Mouse (Mus musculus) subcutaneous adipose tissue, adult 2 months (tissue): ENCODE results near the gene Senp7. TPM values are rescaled to one million over a fixed set of nuclear protein-coding genes. Genes with fewer than 3 reads are reported as not detected.

Source experiments
- polyA plus RNA-seq: library from polyadenylated mRNA; depleted of rRNA; stranded (reverse); fragments of >200 nt; gene quantifications from 2 replicates; pipeline ENCODE4 v1.2.3, GENCODE M21; 2012; ENCODE audit warnings: low replicate concordance; rRNA removed

Senp7 gene
- polyA plus RNA-seq, result 3.5 and 5.7 TPM in 2 replicates

GRCm38 (mm10) chr16:56048038-56048437 lies at the start of gene Senp7:
Gene Senp7 (plus strand): TSS chr16:56048338.

GRCm38 (mm10) chr16:56029661-56030082 lies 18.5 kb upstream of the Senp7 start, which contains the start of gene Pcnp:
Gene Pcnp (minus strand): TSS chr16:56029739.

GRCm38 (mm10) chr16:56037138-56038010 lies 10.8 kb upstream of the Senp7 start, which contains the start of gene Trmt10c:
Gene Trmt10c (minus strand): TSS chr16:56037819.

GRCm38 (mm10) chr16:56204051-56204450 lies 155.9 kb downstream of the Senp7 start, which contains the start of gene Impg2:
Gene Impg2 (plus strand): TSS chr16:56204313.

Other genes with a start within 250 kb of the Senp7 start
- 5.6 and 11.7 TPM in 2 replicates for gene Nfkbiz, start 209.4 kb upstream of the Senp7 start, polyA plus RNA-seq
- 0.39 and 1.4 TPM in 2 replicates for gene Nxpe3, start 153.1 kb upstream of the Senp7 start, polyA plus RNA-seq
- gene Cep97, start 113.5 kb upstream of the Senp7 start, polyA plus RNA-seq, result 0.79 and 1.5 TPM in 2 replicates
- gene Rpl24, start 82.1 kb upstream of the Senp7 start, polyA plus RNA-seq, result 137 and 208 TPM in 2 replicates
- gene Zbtb11, start 74.5 kb upstream of the Senp7 start, polyA plus RNA-seq, result 2.8 and 5.6 TPM in 2 replicates
- gene Pcnp, start 18.6 kb upstream of the Senp7 start, polyA plus RNA-seq, result 19.4 and 25.6 TPM in 2 replicates
- gene Trmt10c, start 10.5 kb upstream of the Senp7 start, polyA plus RNA-seq, result 2.0 and 4.0 TPM in 2 replicates
- gene Impg2, start 156.0 kb downstream of the Senp7 start, polyA plus RNA-seq, result 0.10 and 0.21 TPM in 2 replicates